Mouse (Mus musculus): ENCODE data around the gene Cd79b.

Gene Cd79b

DNA sequence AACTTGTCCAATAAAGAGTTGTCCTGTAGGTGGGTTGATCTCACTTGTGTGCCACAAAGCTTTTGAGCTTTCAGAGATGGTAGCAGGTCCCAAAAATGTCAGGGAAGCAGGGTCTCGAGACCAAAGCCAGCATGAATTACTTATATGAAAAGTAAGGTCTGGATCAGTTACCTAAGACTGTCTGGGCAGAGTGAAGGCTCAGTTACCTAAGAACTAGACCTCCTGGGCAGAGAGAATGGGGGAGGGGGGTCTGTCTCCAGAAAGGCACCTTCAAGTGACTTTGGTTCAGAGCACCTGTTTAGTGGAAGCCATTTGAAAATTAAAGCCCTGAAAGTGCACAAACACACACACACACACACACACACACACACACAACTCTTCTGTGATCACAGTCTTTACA lies 40.2 kb downstream of the Cd79b start:
- in situ Hi-C loops (cut with MboI, MseI), result loop anchor here (10.0 kb wide), 1 partner anchor 640 kb away; no protein-coding TSS in a partner anchor

DNA sequence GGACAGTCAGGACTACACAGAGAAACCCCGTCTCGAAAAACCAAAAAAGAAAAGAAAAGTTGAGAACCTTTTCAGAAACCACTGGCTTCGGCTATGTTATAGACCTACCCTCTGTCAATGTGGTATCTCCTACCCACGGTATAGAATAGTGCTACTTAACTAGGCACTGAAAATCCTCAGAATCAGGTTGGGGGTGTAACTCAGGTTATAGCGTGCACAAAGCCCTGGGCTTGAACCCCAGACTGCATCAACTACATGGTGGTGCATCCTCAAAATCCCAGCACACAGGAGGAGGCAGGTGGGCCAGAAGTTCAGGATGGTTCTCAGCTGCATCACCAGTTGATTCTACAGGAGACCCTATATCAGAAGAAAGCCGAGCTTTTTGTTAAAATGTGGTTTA lies 40.8 kb downstream of the Cd79b start:
- in situ Hi-C loops (cut with MboI, MseI), result loop anchor here (10.0 kb wide), 1 partner anchor 641 kb away; no protein-coding TSS in a partner anchor

DNA sequence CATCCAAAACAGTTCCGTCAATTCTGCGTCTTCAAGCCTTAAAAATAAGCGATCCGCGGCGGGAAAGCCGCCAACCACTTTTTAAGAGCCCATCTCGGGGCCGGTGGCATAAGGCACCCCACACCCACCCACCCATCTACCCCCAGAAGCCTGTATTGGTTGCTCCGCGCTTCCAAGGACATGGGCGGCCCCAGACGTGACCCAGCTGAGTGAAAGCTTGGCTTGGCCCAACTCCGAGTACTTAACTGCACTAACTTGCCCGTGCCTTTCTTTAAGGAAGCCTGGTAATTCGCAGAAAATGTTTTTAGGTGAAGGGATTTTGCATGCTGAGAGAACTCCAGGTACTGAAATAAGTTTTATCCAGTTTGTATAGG lies 41.3 kb downstream of the Cd79b start:
- in situ Hi-C loops (cut with MboI, MseI), result loop anchor here (10.0 kb wide), 1 partner anchor 642 kb away; no protein-coding TSS in a partner anchor

DNA sequence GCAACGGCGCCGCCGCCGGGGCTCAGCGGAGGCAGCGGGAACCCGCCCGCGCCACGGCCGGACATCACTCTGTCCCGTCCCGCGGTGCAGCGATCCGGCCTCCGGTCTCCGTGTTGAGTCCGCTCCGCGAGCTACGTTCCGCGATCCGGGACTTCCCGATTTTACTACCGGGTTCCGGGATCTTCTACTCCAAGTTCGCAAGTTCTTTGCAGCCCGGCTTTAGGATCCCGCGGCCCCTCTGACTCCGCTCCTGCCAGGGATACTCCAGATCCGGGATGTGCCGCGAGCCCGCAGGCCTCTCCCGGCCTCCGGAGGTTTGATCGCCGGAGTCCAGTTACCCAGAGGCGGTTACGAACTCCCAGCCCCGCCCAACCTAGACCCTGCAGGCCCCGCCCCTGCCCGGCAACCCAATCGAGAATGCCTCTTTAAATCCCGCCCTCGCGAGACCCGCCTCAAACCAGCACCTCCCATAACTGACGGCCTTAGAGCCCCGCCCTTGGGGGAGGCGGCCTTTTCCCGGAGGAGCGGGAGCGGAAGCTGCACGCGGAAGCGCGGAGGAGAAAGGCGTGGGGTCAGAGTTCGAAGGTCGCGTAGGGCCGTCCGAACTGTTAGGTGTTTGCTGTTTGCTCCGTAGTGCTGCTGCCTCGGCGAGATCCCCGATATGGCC lies 41.8 kb downstream of the Cd79b start, which contains the start of gene Smarcd2:
Gene Smarcd2 (minus strand): TSS at position 329 of the 667 bp plus-strand sequence.
- in situ Hi-C loops (cut with MboI, MseI), result loop anchor here (10.0 kb wide), 1 partner anchor 642 kb away; no protein-coding TSS in a partner anchor

DNA sequence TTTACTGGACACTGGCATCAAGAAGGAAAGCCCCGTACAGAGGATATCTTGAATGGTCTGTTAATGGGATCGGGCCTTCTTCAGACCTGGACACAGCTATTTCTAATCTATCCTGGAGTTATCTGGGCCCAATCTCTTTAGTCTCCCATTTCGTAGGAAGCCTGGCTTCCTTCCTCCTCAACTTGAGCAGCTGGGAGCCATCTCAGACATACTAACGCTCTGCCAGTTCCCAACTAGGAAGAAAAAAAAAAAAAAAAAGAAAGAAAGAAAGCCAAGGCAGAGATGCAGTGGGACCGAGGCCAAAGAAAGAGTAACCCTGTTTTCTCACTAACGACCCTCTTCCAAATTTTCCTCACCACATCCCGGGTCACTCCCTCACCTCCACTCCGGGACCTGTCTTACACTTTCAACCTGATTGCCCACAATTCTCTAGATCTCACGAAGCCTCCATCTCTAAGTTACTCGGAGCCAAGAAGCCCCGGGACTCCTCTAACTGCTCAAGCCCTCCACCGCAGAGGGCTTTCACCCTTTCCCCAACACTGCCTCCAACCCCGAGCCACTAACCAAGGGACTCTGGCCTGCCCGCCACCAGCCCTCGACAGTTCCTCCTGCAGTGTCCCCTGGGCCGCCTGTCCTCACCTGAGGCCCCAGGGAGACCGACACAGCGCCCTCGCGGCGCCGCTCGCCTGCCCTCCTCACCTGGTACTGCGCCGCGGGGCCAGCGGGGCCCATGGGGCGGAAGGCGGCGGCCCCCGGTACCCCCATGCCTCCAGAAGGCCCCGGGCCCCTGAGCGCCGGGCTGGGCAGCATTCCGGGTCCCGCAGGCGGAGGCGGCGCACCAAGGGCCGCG lies 42.5 kb downstream of the Cd79b start:
- in situ Hi-C loops (cut with MboI, MseI), result loop anchor here (10.0 kb wide), 1 partner anchor 643 kb away; no protein-coding TSS in a partner anchor

DNA sequence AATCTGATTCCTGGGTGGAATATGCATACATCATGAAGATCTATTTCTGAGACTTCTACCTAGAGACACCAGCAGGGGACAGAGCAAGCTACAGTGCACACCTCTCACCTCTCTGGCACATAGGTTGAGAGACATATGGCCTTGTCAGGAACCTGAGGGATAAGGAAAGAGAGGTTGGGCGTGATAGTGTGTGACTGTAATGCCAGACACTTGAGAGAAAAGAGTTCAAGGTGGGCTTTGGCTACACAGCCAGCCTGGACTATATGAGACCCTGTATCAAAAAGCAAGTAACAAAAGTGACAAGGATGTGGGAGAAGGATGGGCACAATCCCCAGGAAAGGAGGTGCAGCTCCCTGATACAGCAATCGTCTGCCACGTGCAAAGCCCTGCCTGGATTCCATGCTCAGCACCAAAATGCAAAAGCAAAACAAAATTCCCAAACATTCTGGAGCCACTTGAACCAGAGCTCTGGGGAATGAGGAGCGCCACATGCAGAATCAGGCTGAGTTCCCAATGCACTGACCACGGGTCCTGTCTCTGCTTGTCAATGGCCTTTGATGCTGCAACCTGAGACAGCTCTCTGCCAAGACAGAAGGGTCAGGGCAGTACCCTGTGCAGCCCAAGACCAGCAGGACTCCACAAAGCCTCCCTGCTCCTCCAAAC lies 43.3 kb downstream of the Cd79b start:
- in situ Hi-C loops (cut with MboI, MseI), result loop anchor here (10.0 kb wide), 1 partner anchor 644 kb away; no protein-coding TSS in a partner anchor

DNA sequence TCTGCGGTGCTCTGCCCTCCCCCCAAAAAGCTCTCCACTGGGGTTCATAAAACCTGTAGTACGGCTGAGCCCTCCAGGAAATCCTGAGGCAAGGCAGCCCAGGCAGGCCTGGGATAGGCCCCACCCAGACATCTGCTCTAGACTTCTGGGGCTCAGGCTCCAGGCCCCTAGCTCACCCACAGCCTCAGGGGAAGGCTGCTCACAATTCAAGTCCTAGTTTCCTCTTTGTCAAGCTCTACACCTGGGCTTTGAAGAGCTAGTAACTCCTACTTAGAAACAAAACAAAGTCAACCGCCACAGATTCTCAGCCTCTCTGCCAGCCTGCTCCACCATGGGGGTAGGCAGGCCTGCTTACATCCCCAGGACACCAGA lies 45.5 kb downstream of the Cd79b start:
- in situ Hi-C loops (cut with MboI, MseI), result no loop called here

DNA sequence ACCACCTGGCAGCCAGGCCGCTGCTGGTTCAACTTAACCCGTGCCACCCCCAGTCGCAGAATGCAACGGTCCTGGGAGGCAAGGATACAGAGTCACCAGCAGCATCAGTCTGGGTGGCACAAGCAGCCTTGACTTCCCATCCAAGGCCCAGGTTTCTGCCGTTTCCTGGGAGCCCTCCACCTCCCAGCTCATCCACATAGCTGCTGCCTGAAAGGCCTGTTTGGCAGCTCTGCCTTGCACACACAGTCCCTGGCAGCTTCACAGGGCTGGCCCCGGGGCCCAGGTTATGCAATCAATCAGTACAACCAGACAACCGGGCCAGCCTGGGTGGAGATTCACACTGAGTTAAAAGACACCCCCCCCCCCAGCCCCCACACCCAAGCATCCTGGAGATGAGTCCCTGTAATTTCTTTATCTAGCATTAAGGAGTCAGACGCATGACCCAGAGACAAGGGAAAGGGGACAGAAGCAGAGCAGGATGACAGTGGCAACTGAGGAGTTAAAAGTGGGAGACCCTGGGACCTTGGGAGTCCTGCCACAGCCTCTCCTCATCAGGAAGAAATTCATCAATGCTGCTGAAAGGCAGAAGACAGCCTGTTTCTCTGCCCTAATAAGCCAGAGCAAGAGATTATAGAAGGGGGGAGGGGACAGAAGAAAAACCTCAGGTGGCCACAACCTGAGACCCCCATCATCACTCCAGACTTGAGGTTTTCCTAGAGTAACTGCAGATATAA lies 46.1 kb downstream of the Cd79b start:
- in situ Hi-C loops (cut with MboI, MseI), result no loop called here

DNA sequence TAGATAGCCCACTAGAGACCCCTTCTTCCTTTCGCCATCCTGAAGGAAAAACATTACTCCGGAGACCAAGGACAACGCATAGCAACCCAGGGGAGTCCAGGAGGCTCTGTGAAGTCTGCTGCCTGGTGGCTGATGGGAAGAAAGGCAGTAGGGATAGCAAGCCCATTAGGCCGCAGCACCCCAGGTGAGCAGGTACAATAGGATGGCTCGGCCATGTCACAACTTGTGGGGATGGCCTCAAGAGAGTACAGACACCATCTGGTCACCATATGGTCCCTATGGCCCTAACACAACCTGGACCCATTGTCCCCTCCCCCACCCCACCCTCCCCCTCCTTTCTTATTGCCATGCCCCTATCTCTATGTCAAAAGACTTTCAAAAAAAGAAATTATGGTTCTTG lies 46.7 kb downstream of the Cd79b start:
- in situ Hi-C loops (cut with MboI, MseI), result no loop called here

DNA sequence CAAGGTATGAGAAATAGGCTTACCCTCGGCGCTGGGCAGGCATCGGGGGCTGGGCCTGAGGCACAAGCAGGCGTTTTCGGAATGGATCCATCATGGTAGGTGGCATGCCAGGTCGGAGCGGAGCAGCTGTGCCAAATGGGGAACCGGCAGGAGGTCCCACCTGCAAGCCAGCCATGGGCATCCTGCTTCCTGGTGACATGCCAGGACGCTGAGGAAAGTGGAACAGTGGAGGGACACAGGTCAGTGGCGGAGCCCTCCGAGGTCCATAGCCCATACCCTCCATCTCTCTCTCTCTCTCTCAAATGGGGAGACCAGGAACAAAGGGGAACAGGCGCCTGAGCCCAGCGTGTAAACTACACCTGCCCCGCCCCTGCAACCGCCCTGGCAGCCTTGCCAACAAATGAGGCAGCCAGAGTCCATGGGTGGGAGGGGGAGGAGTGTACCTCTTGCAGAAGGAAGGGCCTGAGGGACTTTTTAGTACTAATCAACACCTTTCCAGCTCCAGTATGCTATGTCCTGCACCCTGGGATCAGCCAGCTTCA lies 47.2 kb downstream of the Cd79b start:
- in situ Hi-C loops (cut with MboI, MseI), result no loop called here

DNA sequence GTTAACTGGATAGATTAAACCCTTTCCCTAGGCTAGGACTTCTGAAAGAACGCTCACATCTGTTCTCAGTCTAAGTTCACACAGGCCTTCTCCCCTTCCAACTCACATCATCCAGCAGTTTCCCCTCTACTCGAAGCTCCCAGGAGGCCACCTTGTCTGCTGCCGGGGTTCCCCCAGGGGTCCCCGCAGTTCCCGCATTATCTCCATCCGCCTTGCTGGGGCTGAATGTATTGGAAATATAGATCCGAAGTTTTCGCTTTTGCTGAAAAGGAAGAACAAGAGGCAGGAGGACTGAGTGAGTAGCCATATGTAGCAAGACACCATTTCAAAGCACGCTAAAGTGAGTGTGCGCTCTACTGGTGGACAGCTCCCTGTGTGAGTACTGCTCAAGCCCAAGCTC lies 48.1 kb downstream of the Cd79b start:
- in situ Hi-C loops (cut with MboI, MseI), result no loop called here

DNA sequence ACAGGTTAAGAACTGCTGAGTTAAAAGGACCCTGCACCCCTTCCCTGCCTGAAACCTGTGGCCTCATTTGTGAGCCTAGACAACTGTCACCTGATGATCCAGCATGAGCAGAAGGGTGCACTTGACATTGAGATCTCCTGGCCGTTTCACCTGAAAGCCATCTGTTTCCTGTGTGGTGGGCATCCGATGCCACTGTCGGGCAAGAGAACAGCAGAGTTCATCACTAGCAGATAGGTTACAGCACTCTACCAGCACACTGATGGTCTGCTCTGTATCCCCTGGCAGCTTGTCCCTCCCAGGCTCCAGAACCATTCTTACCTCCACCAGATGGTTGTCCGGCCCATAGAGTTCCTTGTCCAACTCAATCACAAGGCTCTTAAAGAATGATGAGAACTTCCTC lies 49.0 kb downstream of the Cd79b start:
- in situ Hi-C loops (cut with MboI, MseI), result no loop called here

DNA sequence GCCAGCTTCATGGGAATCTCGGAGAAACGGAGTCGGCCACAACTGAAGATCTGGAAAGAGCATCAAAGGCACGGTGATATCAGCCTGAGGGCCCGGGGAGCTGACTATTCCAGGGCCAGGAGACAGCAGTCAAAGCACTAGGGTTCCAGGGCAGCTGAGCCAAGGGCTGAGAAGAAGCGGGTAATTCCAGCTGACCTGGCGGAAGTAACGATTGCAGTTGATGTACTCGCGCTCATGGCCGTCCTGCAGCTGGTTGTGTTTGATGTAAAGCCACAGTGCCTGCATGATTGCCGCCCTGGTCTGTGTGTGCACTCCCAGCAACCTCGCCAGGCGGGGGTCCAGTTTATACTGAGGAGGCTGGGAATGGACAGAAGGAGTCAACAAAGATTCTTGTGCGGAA lies 49.6 kb downstream of the Cd79b start:
- in situ Hi-C loops (cut with MboI, MseI), result no loop called here

DNA sequence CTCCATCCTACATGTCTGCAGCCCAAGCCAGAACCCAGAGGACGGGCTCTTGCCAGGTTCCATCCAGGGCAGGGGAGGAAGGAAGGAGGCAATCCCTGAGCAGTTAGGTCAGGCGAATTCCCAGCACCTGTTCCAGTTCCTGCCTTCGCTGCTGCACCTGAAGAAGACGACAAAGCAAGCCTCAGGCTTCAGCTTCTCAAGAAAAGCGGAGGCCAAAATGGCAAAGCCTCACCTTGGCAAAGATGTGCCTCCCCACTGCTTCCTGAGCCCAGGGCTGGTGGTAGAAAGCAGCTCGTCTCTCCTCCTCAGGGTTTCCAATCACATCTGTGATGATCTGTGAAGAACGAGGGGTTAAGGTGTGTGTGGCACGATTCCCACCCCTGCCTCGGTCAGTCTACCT lies 50.6 kb downstream of the Cd79b start:
- in situ Hi-C loops (cut with MboI, MseI), result no loop called here

Data from regulatory T cell (primary cell).